Mouse (Mus musculus): Measurements from ENCODE around the gene Cer1. TPM values are rescaled to one million over a fixed set of nuclear protein-coding genes. Genes with fewer than 3 reads are reported as not detected.

The Cer1 gene
- total RNA-seq, 1 experiment, result not detected

DNA sequence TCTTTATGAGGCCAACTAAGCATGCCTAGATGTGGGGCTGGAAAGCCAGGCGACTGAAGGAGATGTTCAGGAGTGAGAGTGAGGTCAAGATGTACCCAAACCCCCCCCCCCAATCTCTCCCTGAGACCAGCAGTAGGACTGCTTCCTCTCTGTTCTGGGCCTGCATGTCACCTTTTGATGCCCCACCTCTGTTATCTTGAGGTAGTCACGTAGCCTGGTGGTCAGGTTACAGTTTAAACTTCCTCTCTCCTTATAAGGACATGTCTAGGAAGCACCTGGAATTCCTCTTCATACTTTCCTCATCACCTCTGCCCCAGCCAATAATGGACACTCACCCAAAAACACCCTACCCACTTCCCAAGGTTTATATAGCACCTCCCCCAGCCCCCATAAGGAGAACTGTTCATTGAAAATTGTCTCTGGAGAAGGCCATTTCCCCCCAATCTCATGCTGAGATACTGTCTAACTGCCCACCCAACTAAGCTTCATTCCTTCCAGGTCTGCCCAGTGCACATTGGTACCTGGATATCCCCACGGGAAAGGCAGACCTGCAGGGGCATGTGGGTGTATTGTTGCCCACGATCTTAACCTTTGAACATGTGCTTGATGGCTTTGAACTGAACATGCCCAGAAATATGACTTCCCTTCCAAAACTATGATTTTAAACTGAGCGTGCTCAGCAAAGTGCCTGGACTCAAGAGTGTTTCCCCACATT lies 17.1 kb downstream of the Cer1 start:
- H3K4me1 ChIP-seq (ENCODE audit: control insufficient read depth in 2 of 2, insufficient read depth in 2 of 2, low read length in 2 of 2, poor library complexity in 1 of 2), result no peaks in the 10 kb centered on the region
- H3K27ac ChIP-seq (ENCODE audit: insufficient read depth, low read depth, low read length, poor library complexity, severe bottlenecking), result no peak overlapping the region
- no peak for TF ChIP-seq HCFC1 (IDR thresholded peaks at IDR 0.05; ENCODE audit: borderline replicate concordance, insufficient read depth, low read length)
- no peak for TF ChIP-seq CHD2 (IDR thresholded peaks at IDR 0.05; ENCODE audit: low read depth, low read length)
- TF ChIP-seq ZC3H11A (IDR thresholded peaks at IDR 0.05; ENCODE audit: borderline replicate concordance, low read depth, low read length), result no peak
- no peak for TF ChIP-seq ZNF384 (IDR thresholded peaks at IDR 0.05; ENCODE audit: low read depth, low read length)
- no peak for TF ChIP-seq MAFK (IDR thresholded peaks at IDR 0.05; ENCODE audit: insufficient read depth, low read depth, low read length)
- no peak overlapping the region for H3K9ac ChIP-seq (ENCODE audit: insufficient read depth, low read depth, low read length, poor library complexity, severe bottlenecking)
- in situ Hi-C loops (cut with MboI; ENCODE audit: low sequenced_read_pairs in 2 of 2, unreplicated experiment in 2 of 2), result no loop called here
- H3K36me3 ChIP-seq (ENCODE audit: control insufficient read depth, insufficient read depth, low read length, poor library complexity, severe bottlenecking), result no peaks in the 10 kb centered on the region
- no peaks in the 10 kb centered on the region for H3K9me3 ChIP-seq (ENCODE audit: control insufficient read depth, insufficient read depth, low read depth, low read length)
- DNase-seq (ENCODE audit: low read depth, low spot score), result no peak
- no peak overlapping the region for H3K4me3 ChIP-seq (ENCODE audit: insufficient read depth in 1 of 2, low read depth in 1 of 2, low read length in 2 of 2, poor library complexity in 1 of 2, severe bottlenecking in 1 of 2)

DNA sequence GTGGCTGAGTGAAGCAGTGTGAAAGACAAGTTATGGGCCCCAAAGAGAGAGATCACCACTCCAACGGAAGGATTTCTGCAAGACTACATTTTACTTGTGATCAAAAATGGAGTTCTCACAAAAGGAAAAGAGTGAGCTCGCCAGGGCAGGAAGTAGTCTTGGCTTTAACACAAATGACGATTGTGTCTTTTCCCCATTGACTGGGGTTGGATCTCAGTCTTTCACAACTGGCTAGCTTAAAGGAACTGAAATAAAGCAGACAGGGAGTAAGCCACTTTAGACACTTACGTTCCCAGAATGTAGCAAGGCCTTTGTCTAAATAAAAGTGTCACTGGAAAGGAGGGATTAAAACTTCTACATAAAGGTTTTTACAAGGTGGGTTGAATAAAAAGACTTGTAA lies 17.8 kb downstream of the Cer1 start:
- no peak overlapping the region for H3K4me3 ChIP-seq (ENCODE audit: insufficient read depth in 1 of 2, low read depth in 1 of 2, low read length in 2 of 2, poor library complexity in 1 of 2, severe bottlenecking in 1 of 2)
- DNase-seq (ENCODE audit: low read depth, low spot score), result no peak
- H3K9me3 ChIP-seq (ENCODE audit: control insufficient read depth, insufficient read depth, low read depth, low read length), result no peaks in the 10 kb centered on the region
- no peaks in the 10 kb centered on the region for H3K4me1 ChIP-seq (ENCODE audit: control insufficient read depth in 2 of 2, insufficient read depth in 2 of 2, low read length in 2 of 2, poor library complexity in 1 of 2)
- H3K36me3 ChIP-seq (ENCODE audit: control insufficient read depth, insufficient read depth, low read length, poor library complexity, severe bottlenecking), result no peaks in the 10 kb centered on the region
- TF ChIP-seq MAFK (IDR thresholded peaks at IDR 0.05; ENCODE audit: insufficient read depth, low read depth, low read length), result no peak
- no peak for TF ChIP-seq HCFC1 (IDR thresholded peaks at IDR 0.05; ENCODE audit: borderline replicate concordance, insufficient read depth, low read length)
- no peak for TF ChIP-seq CHD2 (IDR thresholded peaks at IDR 0.05; ENCODE audit: low read depth, low read length)
- TF ChIP-seq ZNF384 (IDR thresholded peaks at IDR 0.05; ENCODE audit: low read depth, low read length), result no peak
- TF ChIP-seq ZC3H11A (IDR thresholded peaks at IDR 0.05; ENCODE audit: borderline replicate concordance, low read depth, low read length), result no peak
- H3K9ac ChIP-seq (ENCODE audit: insufficient read depth, low read depth, low read length, poor library complexity, severe bottlenecking), result no peak overlapping the region
- in situ Hi-C loops (cut with MboI; ENCODE audit: low sequenced_read_pairs in 2 of 2, unreplicated experiment in 2 of 2), result no loop called here
- no peak overlapping the region for H3K27ac ChIP-seq (ENCODE audit: insufficient read depth, low read depth, low read length, poor library complexity, severe bottlenecking)

DNA sequence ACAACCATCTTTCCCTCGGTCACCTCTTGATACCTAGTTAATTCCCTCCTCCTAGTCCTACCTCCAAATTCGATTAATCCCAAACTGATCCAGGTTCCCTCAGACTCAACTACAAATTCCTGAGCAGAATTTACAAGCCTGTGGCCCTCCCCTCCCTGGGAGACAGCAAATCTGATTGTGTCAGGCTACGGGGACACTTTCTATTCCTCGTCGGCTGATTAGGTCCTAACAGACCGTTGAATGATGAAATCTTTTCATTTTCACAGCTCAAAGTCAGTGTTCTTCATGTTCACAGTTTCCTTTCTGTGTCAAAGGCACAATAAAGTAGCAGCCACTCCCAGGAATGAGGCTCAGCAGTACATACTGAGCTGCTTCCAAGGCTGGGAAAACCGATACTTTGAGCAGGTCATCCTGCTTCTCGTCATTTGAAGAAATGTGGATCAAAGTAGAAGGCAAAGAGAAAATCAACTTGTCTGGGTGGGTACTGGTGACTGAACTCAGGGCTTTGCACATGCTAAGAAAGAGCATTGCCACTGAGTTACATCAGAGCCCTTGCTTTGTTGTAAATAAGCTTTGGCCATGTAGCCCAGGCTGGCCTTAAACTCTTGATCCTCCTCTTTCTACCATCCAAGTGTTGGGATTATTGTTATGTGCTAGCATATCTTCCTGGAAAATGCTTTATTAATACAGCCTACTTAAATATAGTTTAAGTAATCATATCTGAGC lies 19.8 kb downstream of the Cer1 start:
- in situ Hi-C loops (cut with MboI; ENCODE audit: low sequenced_read_pairs in 2 of 2, unreplicated experiment in 2 of 2), result no loop called here
- TF ChIP-seq ZNF384 (IDR thresholded peaks at IDR 0.05; ENCODE audit: low read depth, low read length) (no peak), HCFC1 (IDR thresholded peaks at IDR 0.05; ENCODE audit: borderline replicate concordance, insufficient read depth, low read length) (no peak), CHD2 (IDR thresholded peaks at IDR 0.05; ENCODE audit: low read depth, low read length) (no peak), MAFK (IDR thresholded peaks at IDR 0.05; ENCODE audit: insufficient read depth, low read depth, low read length) (no peak), ZC3H11A (IDR thresholded peaks at IDR 0.05; ENCODE audit: borderline replicate concordance, low read depth, low read length) (no peak)

DNA sequence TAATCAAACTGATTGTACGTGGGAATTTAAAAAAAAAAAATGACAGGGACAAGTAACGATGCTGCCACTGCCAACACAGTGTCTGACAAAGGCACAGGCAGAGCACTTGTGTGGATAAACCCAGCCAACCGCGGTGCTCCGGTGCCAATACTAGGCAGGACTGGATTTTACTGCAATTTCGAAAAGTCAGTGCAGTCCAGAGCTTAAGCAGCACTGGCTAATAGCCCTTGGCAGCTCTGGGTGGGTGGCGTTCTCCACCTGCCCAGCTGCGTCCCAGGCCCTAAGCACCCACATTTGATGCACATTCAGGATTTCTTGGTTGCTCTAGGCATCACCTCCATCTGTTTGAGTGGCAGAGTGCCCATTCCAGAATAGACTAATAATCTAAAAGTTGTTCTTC lies 21.6 kb downstream of the Cer1 start:
- DNase-seq (ENCODE audit: low read depth, low spot score), result no peak
- TF ChIP-seq ZNF384 (IDR thresholded peaks at IDR 0.05; ENCODE audit: low read depth, low read length) (no peak), HCFC1 (IDR thresholded peaks at IDR 0.05; ENCODE audit: borderline replicate concordance, insufficient read depth, low read length) (no peak), MAFK (IDR thresholded peaks at IDR 0.05; ENCODE audit: insufficient read depth, low read depth, low read length) (no peak), ZC3H11A (IDR thresholded peaks at IDR 0.05; ENCODE audit: borderline replicate concordance, low read depth, low read length) (no peak), CHD2 (IDR thresholded peaks at IDR 0.05; ENCODE audit: low read depth, low read length) (no peak)
- peaks cover 0 to 2% of the 10 kb centered on the region in 2 experiments; a peak in 1 of 4 replicates for H3K4me1 ChIP-seq (ENCODE audit: control insufficient read depth in 2 of 2, insufficient read depth in 2 of 2, low read length in 2 of 2, poor library complexity in 1 of 2)
- H3K4me3 ChIP-seq (ENCODE audit: insufficient read depth in 1 of 2, low read depth in 1 of 2, low read length in 2 of 2, poor library complexity in 1 of 2, severe bottlenecking in 1 of 2), result no peak overlapping the region
- in situ Hi-C loops (cut with MboI; ENCODE audit: low sequenced_read_pairs in 2 of 2, unreplicated experiment in 2 of 2), result no loop called here
- no peak overlapping the region for H3K9ac ChIP-seq (ENCODE audit: insufficient read depth, low read depth, low read length, poor library complexity, severe bottlenecking)
- H3K27ac ChIP-seq (ENCODE audit: insufficient read depth, low read depth, low read length, poor library complexity, severe bottlenecking), result no peak overlapping the region
- H3K36me3 ChIP-seq (ENCODE audit: control insufficient read depth, insufficient read depth, low read length, poor library complexity, severe bottlenecking), result no peaks in the 10 kb centered on the region
- no peaks in the 10 kb centered on the region for H3K9me3 ChIP-seq (ENCODE audit: control insufficient read depth, insufficient read depth, low read depth, low read length)

More for the DNA sequence above, 19.8 kb downstream of the Cer1 start:
- no peaks in the 10 kb centered on the region for H3K4me1 ChIP-seq (ENCODE audit: control insufficient read depth in 2 of 2, insufficient read depth in 2 of 2, low read length in 2 of 2, poor library complexity in 1 of 2)
- DNase-seq (ENCODE audit: low read depth, low spot score), result no peak
- no peaks in the 10 kb centered on the region for H3K36me3 ChIP-seq (ENCODE audit: control insufficient read depth, insufficient read depth, low read length, poor library complexity, severe bottlenecking)
- H3K27ac ChIP-seq (ENCODE audit: insufficient read depth, low read depth, low read length, poor library complexity, severe bottlenecking), result no peak overlapping the region
- H3K4me3 ChIP-seq (ENCODE audit: insufficient read depth in 1 of 2, low read depth in 1 of 2, low read length in 2 of 2, poor library complexity in 1 of 2, severe bottlenecking in 1 of 2), result no peak overlapping the region
- H3K9me3 ChIP-seq (ENCODE audit: control insufficient read depth, insufficient read depth, low read depth, low read length), result no peaks in the 10 kb centered on the region
- H3K9ac ChIP-seq (ENCODE audit: insufficient read depth, low read depth, low read length, poor library complexity, severe bottlenecking), result no peak overlapping the region

Data from ES-E14 (cell line).